Mouse (Mus musculus) hindbrain, embryonic 10.5 days (tissue): ENCODE measurements around the gene Ndufc2. TPM values are rescaled to one million over a fixed set of nuclear protein-coding genes. Genes with fewer than 3 reads are reported as not detected.
"Not testable (repeated sequence)": the region's sequence is repeated elsewhere in the genome, so short reads cannot be mapped to it uniquely, and the experiment has no call there.

Source experiments
- DNase-seq: peaks from one replicate; pipeline ENCODE4 v3.0.0-alpha.2; 2017; ENCODE audit warnings: low spot score
- H3K27ac ChIP-seq: fragments of 300-500 bp; sonication (generic); 2 replicates; pipeline ENCODE4 v1.5.1; 2016; ENCODE audit warnings: mild to moderate bottlenecking, moderate library complexity
- H3K27me3 ChIP-seq: fragments of 300-500 bp; sonication (generic); 2 replicates; pipeline ENCODE4 v1.6.1; 2016; ENCODE audit warnings: mild to moderate bottlenecking; ENCODE audit not compliant: poor library complexity, insufficient read depth, severe bottlenecking
- H3K36me3 ChIP-seq: fragments of 300-500 bp; sonication (generic); 2 replicates; pipeline ENCODE4 v1.6.1; 2016; ENCODE audit warnings: mild to moderate bottlenecking, moderate library complexity
- H3K4me1 ChIP-seq: fragments of 300-500 bp; sonication (generic); replicated peaks from 2 replicates; pipeline ENCODE4 v1.6.1; 2016; ENCODE audit warnings: mild to moderate bottlenecking
- H3K4me3 ChIP-seq: fragments of 300-500 bp; sonication (generic); 2 replicates; pipeline ENCODE4 v1.5.1; 2016; ENCODE audit warnings: mild to moderate bottlenecking, moderate library complexity
- H3K9me3 ChIP-seq: fragments of 300-500 bp; sonication (generic); 2 replicates; pipeline ENCODE4 v1.6.1; 2016; ENCODE audit warnings: mild to moderate bottlenecking, moderate library complexity
- WGBS: fragments of 180-500 bp; shearing (Covaris S2); methylation state at CpG from one replicate; pipeline ENCODE4 v1.1.7; 2016; 5-methylcytosine and 5-hydroxymethylcytosine counted together
- polyA plus RNA-seq: library from polyadenylated mRNA; unstranded; fragments of >200 nt; fragmentation: Nextera tagmentation; extraction: Ambion mirVana; gene quantifications from 2 replicates; pipeline ENCODE4 v1.2.1, GENCODE M21; 2016

Gene Ndufc2
- polyA plus RNA-seq, 1 experiment from 2014 or later: 341 TPM

- Histone ChIP-seq H3K27me3 (0 out of 2 replicates have a peak, but pooled peaks cover under 1% of the 10 kb centered on the region), H3K9me3 (0 out of 2 replicates have a peak, but pooled peaks cover 10% of the 10 kb centered on the region), H3K36me3 (no peaks in the 10 kb centered on the region), H3K4me1 (no peaks in the 10 kb centered on the region), H3K4me3 (no peak overlapping the region), H3K27ac (peak overlapping the region; percentile 17)
- 69% methylated on average over 6 of the region's 6 CpGs for WGBS
- no peak for DNase-seq
Measured at GRCm38 (mm10) chr7:97447050-97447531, 47.3 kb downstream of the Ndufc2 start.

GRCm38 (mm10) chr7:97451023-97451422 is 51.2 kb downstream of the Ndufc2 start, which contains the start of gene Kctd14:
TSS of gene Kctd14 (plus strand) at chr7:97451323.
- H3K4me3 ChIP-seq, H3K27ac ChIP-seq, H3K36me3 ChIP-seq, H3K27me3 ChIP-seq, DNase-seq, H3K4me1 ChIP-seq: not testable (repeated sequence)
- WGBS: 83% methylated on average over 2 of the region's 2 CpGs
- 0 out of 2 replicates have a peak, but pooled peaks cover 10% of the 10 kb centered on the region for H3K9me3 ChIP-seq

- 83% methylated on average over 6 of the region's 6 CpGs for WGBS
- peaks cover 8% of the 10 kb centered on the region for H3K4me1 ChIP-seq
- 0 out of 2 replicates have a peak, but pooled peaks cover 10% of the 10 kb centered on the region for H3K9me3 ChIP-seq
- no peaks in the 10 kb centered on the region for H3K36me3 ChIP-seq
- H3K4me3 ChIP-seq: no peak overlapping the region
- no peak for DNase-seq
- H3K27me3 ChIP-seq: peaks cover 6% of the 10 kb centered on the region; the same call in 1 of the 2 replicates
- H3K27ac ChIP-seq: no peak overlapping the region
Measured at GRCm38 (mm10) chr7:97452196-97452595, 52.4 kb downstream of the Ndufc2 start.

- peaks cover 6% of the 10 kb centered on the region; the same call in 1 of the 2 replicates for H3K27me3 ChIP-seq
- 0 out of 2 replicates have a peak, but pooled peaks cover 10% of the 10 kb centered on the region for H3K9me3 ChIP-seq
- peak overlapping the region; percentile 60 for H3K27ac ChIP-seq
- WGBS: 10% methylated on average over 27 of the region's 27 CpGs
- H3K36me3 ChIP-seq: no peaks in the 10 kb centered on the region
- H3K4me3 ChIP-seq: peak overlapping the region; percentile 52
- H3K4me1 ChIP-seq: peaks cover 8% of the 10 kb centered on the region
- peak; percentile 34 for DNase-seq
Measured at GRCm38 (mm10) chr7:97453141-97453921, 53.5 kb downstream of the Ndufc2 start.

- WGBS: 94% methylated on average over 10 of the region's 10 CpGs
- no peaks in the 10 kb centered on the region for H3K9me3 ChIP-seq
- no peaks in the 10 kb centered on the region for H3K36me3 ChIP-seq
- H3K27ac ChIP-seq: no peak overlapping the region
- H3K4me3 ChIP-seq: no peak overlapping the region
- DNase-seq: no peak
- peaks cover 6% of the 10 kb centered on the region; the same call in 1 of the 2 replicates for H3K27me3 ChIP-seq
- peaks cover 8% of the 10 kb centered on the region for H3K4me1 ChIP-seq
Measured at GRCm38 (mm10) chr7:97454795-97455194, 55.0 kb downstream of the Ndufc2 start.

GRCm38 (mm10) chr7:97455577-97455976 is 55.8 kb downstream of the Ndufc2 start:
- WGBS: 77% methylated on average over 3 of the region's 3 CpGs
- H3K27ac ChIP-seq: no peak overlapping the region
- DNase-seq: no peak

More at GRCm38 (mm10) chr7:97455577-97455976, 55.8 kb downstream of the Ndufc2 start:
- Histone ChIP-seq H3K9me3 (no peaks in the 10 kb centered on the region), H3K27me3 (peaks cover 6% of the 10 kb centered on the region; the same call in 1 of the 2 replicates), H3K4me3 (no peak overlapping the region), H3K36me3 (no peaks in the 10 kb centered on the region), H3K4me1 (peaks cover 8% of the 10 kb centered on the region)

Other genes with a start within 250 kb of the Ndufc2 start
- 2.3 and 2.7 TPM in 2 replicates for gene Usp35, start 68.0 kb upstream of the Ndufc2 start, polyA plus RNA-seq
- gene Kctd21, start 67.7 kb upstream of the Ndufc2 start, polyA plus RNA-seq: 4.5 and 4.8 TPM in 2 replicates
- gene Alg8, start 28.4 kb upstream of the Ndufc2 start, polyA plus RNA-seq: 42.1 and 52.9 TPM in 2 replicates
- gene Thrsp, start 17.7 kb downstream of the Ndufc2 start, polyA plus RNA-seq: 0.37 and 0.43 TPM in 2 replicates
- gene Kctd14, start 51.3 kb downstream of the Ndufc2 start, polyA plus RNA-seq: 0.20 and 0.37 TPM in 2 replicates
- gene Ints4, start 81.0 kb downstream of the Ndufc2 start, polyA plus RNA-seq: 61.0 and 63.7 TPM in 2 replicates
- gene Aamdc, start 179.5 kb downstream of the Ndufc2 start, polyA plus RNA-seq: 35.9 and 41.7 TPM in 2 replicates
- 18.7 and 21.1 TPM in 2 replicates for gene Rsf1, start 179.9 kb downstream of the Ndufc2 start, polyA plus RNA-seq